Mouse (Mus musculus): ENCODE measurements around the gene 1700010B08Rik.

DNA sequence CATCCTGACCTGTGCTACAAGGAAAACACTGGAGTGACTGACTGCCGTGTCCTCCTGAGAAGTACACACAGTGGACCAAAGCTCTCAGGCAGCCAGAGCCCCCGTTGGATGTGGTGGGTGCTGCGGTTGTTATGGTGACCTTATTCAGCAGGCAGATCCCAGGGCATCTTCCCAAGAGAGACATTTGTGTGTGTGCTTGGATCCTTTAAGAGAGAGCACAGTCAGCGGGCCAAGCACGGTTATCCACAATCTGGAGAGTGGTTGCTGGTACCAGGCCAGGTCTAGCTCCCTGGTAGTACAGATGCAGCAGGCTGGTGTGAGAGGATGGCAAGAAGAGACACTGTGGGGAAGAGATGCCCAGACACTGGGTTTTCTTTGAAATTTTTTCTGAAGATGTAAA, 2.2 kb upstream of the 1700010B08Rik start:
- TF ChIP-seq POLR2A (IDR thresholded peaks at IDR 0.05; ENCODE audit: borderline replicate concordance, control insufficient read depth, low read depth, low read length) = no peak
- no peak for TF ChIP-seq CTCF (IDR thresholded peaks at IDR 0.05; ENCODE audit: control insufficient read depth, insufficient read depth, low read length)

All from bone marrow, adult 2 months (tissue).